Mouse (Mus musculus): ENCODE results near the gene Ilf3. TPM values are rescaled to one million over a fixed set of nuclear protein-coding genes. Genes with fewer than 3 reads are reported as not detected.

The Ilf3 gene
- polyA plus RNA-seq, 1 experiment from 2014 or later = 297 TPM

DNA sequence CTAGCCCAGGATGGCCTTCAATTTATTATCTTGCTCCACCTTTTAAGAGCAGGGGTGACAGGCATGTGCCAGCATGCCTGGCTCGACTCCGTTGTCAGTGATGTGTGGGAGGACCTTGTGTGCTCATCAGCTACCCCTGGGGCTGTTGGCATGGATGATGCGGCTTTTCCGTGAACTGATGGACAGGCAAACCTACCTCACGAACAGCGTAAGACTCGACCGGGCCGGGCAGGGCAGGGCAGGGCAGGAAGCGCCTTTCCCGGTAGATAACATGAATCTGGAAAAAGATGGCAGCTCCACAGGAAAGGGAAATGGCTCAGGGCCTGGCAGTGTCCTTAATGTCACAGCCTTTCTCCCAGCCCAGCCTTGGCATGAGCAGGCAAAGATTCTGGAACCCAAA is 43.4 kb upstream of the Ilf3 start:
- no peak overlapping the region for H3K9ac ChIP-seq (ENCODE audit: low read length)
- no peaks in the 10 kb centered on the region for H3K36me3 ChIP-seq (ENCODE audit: control insufficient read depth, insufficient read depth, low read length)
- no peak overlapping the region for H3K4me2 ChIP-seq (ENCODE audit: low read depth, low read length, severe bottlenecking)
- no peaks in the 10 kb centered on the region for H3K9me3 ChIP-seq (ENCODE audit: control insufficient read depth, low read length)
- no peaks in the 10 kb centered on the region for H3K27me3 ChIP-seq (ENCODE audit: control insufficient read depth, insufficient read depth, low read length)
- no peak overlapping the region for H3K27ac ChIP-seq (ENCODE audit: low read depth, low read length)
- DNase-seq (ENCODE audit: low spot score) (no peak), ATAC-seq (replicated peaks; ENCODE audit: low FRiP score) (no peak)
- no peak overlapping the region for H3K4me3 ChIP-seq (ENCODE audit: low read depth, low read length)
- 95% methylated on average over 11 of the region's 11 CpGs for WGBS
- H3K4me1 ChIP-seq (replicated peaks; ENCODE audit: control insufficient read depth, insufficient read depth, low read length) = peaks cover 7% of the 10 kb centered on the region; the same call in 1 of the 2 replicates

DNA sequence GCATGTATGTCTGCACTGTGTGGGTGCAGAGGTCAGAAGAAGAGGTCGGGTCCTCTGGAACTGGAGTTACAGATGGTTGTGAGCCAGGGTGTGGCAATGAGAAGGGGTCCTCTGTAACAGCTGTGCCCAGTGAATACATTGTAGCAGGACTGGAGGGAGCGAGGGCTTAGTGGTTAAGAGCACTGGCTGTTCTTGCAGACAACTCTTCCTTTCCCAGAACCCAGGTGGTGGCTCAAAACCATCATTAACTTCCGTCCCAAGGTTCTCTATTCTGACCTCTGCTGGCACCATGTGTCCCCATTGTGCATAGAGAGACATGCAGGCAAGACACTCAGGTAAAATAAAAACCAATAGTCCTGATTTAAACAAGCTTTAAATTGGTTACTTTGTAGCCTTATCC is 40.1 kb upstream of the Ilf3 start:
- Histone ChIP-seq H3K4me3 (ENCODE audit: low read depth, low read length) (no peak overlapping the region), H3K36me3 (ENCODE audit: control insufficient read depth, insufficient read depth, low read length) (no peaks in the 10 kb centered on the region), H3K27me3 (ENCODE audit: control insufficient read depth, insufficient read depth, low read length) (no peaks in the 10 kb centered on the region), H3K9ac (ENCODE audit: low read length) (no peak overlapping the region), H3K27ac (ENCODE audit: low read depth, low read length) (no peak overlapping the region), H3K9me3 (ENCODE audit: control insufficient read depth, low read length) (no peaks in the 10 kb centered on the region), H3K4me1 (replicated peaks; ENCODE audit: control insufficient read depth, insufficient read depth, low read length) (no peaks in the 10 kb centered on the region), H3K4me2 (ENCODE audit: low read depth, low read length, severe bottlenecking) (no peak overlapping the region)
- DNase-seq (ENCODE audit: low spot score) = no peak
- WGBS = 78% methylated on average over 3 of the region's 3 CpGs
- ATAC-seq (replicated peaks; ENCODE audit: low FRiP score) = no peak

DNA sequence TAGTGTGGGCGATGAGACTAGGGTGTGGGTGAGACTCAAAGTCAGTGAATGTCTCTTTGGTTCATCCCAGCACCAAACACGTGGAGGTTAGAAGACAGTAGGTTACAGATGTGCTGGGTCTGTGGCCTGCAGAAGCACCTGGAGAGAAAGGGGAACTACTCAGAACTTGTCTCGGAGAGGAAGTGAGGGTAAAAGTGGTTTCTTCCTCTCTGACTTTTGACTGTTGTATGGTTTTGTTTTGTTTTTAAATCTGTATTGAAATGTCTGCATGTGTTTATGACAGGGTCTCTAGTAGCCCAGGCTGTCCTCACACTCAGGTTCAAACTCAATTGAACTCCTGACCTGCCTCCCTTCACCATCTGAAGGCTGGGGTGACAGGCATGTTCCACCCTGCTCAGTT is 39.6 kb upstream of the Ilf3 start:
- Histone ChIP-seq H3K27ac (ENCODE audit: low read depth, low read length) (no peak overlapping the region), H3K9ac (ENCODE audit: low read length) (no peak overlapping the region), H3K4me1 (replicated peaks; ENCODE audit: control insufficient read depth, insufficient read depth, low read length) (no peaks in the 10 kb centered on the region), H3K36me3 (ENCODE audit: control insufficient read depth, insufficient read depth, low read length) (no peaks in the 10 kb centered on the region), H3K9me3 (ENCODE audit: control insufficient read depth, low read length) (no peaks in the 10 kb centered on the region), H3K4me2 (ENCODE audit: low read depth, low read length, severe bottlenecking) (no peak overlapping the region), H3K4me3 (ENCODE audit: low read depth, low read length) (no peak overlapping the region), H3K27me3 (ENCODE audit: control insufficient read depth, insufficient read depth, low read length) (no peaks in the 10 kb centered on the region)
- WGBS = 81% methylated on average over 3 of the region's 3 CpGs
- ATAC-seq (replicated peaks; ENCODE audit: low FRiP score) (no peak), DNase-seq (ENCODE audit: low spot score) (no peak)

DNA sequence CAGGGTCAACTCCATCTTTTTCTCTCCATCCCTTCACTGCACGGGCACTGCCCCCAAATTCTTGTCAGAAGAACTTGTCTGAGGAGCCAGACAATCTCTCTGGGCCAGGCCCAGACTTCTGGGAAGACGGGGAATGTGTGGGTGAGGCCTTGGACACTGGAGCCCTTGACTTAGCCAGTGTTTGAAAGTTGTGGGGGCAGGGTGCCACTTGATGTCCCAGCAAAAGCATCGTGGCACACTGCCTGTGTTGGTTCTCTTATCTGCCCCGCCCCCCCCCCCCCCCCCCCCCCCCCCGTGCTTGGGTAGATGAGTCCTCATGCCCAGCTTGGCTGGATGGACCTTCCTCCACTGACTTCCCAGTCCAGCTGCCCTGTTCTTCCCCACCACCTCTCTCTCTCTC is 38.6 kb upstream of the Ilf3 start:
- Histone ChIP-seq H3K9me3 (ENCODE audit: control insufficient read depth, low read length) (no peaks in the 10 kb centered on the region), H3K27me3 (ENCODE audit: control insufficient read depth, insufficient read depth, low read length) (no peaks in the 10 kb centered on the region), H3K4me3 (ENCODE audit: low read depth, low read length) (no peak overlapping the region), H3K4me1 (replicated peaks; ENCODE audit: control insufficient read depth, insufficient read depth, low read length) (no peaks in the 10 kb centered on the region), H3K36me3 (ENCODE audit: control insufficient read depth, insufficient read depth, low read length) (no peaks in the 10 kb centered on the region), H3K4me2 (ENCODE audit: low read depth, low read length, severe bottlenecking) (no peak overlapping the region), H3K27ac (ENCODE audit: low read depth, low read length) (no peak overlapping the region), H3K9ac (ENCODE audit: low read length) (no peak overlapping the region)
- DNase-seq (ENCODE audit: low spot score) (no peak), ATAC-seq (replicated peaks; ENCODE audit: low FRiP score) (no peak)
- WGBS = 68% methylated on average over 3 of the region's 5 CpGs

DNA sequence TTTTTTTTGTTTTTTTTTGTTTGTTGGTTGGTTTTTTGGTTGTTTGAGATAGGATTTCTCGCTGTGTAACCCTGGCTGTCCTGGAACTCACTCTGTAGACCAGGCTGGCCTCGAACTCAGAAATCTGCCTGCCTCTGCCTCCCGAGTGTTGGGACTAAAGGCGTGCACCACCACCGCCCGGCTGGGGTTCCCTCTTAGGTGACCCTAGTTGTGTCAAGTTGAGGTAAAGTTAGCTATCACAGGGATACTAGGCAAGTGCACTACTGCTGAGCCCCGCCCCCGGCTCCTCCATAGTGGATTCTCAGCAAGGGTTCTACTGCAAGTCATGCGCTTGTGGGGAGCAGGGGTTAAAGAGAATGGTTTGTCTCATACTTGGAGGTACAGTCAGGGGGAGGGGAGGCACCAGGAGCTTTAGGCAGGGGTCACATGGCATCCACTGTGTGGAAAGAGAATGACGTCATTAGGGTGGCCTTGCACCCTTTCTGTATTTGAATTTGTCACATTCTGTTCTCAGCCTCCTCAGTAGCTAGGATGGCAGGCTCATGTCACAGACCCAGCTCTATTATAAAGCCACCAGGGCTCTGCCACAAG is 37.9 kb upstream of the Ilf3 start:
- Histone ChIP-seq H3K4me1 (replicated peaks; ENCODE audit: control insufficient read depth, insufficient read depth, low read length) (no peaks in the 10 kb centered on the region), H3K4me2 (ENCODE audit: low read depth, low read length, severe bottlenecking) (no peak overlapping the region), H3K9me3 (ENCODE audit: control insufficient read depth, low read length) (no peaks in the 10 kb centered on the region), H3K9ac (ENCODE audit: low read length) (no peak overlapping the region), H3K4me3 (ENCODE audit: low read depth, low read length) (no peak overlapping the region), H3K36me3 (ENCODE audit: control insufficient read depth, insufficient read depth, low read length) (no peaks in the 10 kb centered on the region), H3K27ac (ENCODE audit: low read depth, low read length) (no peak overlapping the region), H3K27me3 (ENCODE audit: control insufficient read depth, insufficient read depth, low read length) (no peaks in the 10 kb centered on the region)
- DNase-seq (ENCODE audit: low spot score) (no peak), ATAC-seq (replicated peaks; ENCODE audit: low FRiP score) (no peak)
- 95% methylated on average over 10 of the region's 10 CpGs for WGBS

DNA sequence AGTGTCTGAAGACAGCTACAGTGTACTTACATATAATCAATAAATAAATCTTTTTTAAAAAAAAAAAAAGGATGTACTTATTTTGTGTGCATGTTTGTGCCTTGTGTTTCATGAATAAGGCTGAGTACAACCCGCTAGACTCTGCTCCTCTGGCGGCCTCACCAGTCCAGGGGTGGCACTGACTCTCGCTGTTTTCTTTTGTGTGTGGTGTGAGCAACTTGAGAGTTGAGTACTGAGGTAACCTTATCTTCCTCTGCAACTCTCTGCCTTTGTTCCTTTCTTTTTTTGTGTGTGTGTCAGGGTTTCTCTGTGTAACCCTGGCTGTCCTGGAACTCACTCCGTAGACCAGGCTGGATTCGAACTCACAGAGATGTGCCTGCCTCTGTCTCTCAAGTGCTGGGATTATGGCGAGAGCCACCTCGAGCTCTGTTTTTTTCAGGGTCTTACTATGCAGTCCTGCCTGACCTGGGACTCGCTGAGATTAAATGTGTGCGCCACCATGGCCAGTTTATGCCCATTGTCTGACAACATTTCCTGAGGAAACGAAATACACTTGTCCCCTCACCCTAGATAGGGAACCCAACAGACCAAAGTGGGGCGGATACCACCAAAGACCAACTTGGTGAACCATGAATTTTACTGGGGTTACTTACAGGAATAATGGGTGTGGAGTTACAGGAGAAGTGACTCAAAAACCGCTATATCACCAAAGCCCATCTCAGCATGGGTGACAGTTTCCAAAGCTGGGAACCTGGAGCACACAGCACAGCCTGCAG is 36.1 kb upstream of the Ilf3 start:
- Histone ChIP-seq H3K4me2 (ENCODE audit: low read depth, low read length, severe bottlenecking) (no peak overlapping the region), H3K4me3 (ENCODE audit: low read depth, low read length) (no peak overlapping the region), H3K9ac (ENCODE audit: low read length) (peak overlapping the region; percentile 20; the same call in 1 of the 2 replicates), H3K36me3 (ENCODE audit: control insufficient read depth, insufficient read depth, low read length) (no peaks in the 10 kb centered on the region), H3K4me1 (replicated peaks; ENCODE audit: control insufficient read depth, insufficient read depth, low read length) (no peaks in the 10 kb centered on the region), H3K27ac (ENCODE audit: low read depth, low read length) (no peak overlapping the region), H3K27me3 (ENCODE audit: control insufficient read depth, insufficient read depth, low read length) (no peaks in the 10 kb centered on the region), H3K9me3 (ENCODE audit: control insufficient read depth, low read length) (no peaks in the 10 kb centered on the region)
- ATAC-seq (replicated peaks; ENCODE audit: low FRiP score) = no peak
- no peak for DNase-seq (ENCODE audit: low spot score)
- WGBS = 90% methylated on average over 12 of the region's 12 CpGs

DNA sequence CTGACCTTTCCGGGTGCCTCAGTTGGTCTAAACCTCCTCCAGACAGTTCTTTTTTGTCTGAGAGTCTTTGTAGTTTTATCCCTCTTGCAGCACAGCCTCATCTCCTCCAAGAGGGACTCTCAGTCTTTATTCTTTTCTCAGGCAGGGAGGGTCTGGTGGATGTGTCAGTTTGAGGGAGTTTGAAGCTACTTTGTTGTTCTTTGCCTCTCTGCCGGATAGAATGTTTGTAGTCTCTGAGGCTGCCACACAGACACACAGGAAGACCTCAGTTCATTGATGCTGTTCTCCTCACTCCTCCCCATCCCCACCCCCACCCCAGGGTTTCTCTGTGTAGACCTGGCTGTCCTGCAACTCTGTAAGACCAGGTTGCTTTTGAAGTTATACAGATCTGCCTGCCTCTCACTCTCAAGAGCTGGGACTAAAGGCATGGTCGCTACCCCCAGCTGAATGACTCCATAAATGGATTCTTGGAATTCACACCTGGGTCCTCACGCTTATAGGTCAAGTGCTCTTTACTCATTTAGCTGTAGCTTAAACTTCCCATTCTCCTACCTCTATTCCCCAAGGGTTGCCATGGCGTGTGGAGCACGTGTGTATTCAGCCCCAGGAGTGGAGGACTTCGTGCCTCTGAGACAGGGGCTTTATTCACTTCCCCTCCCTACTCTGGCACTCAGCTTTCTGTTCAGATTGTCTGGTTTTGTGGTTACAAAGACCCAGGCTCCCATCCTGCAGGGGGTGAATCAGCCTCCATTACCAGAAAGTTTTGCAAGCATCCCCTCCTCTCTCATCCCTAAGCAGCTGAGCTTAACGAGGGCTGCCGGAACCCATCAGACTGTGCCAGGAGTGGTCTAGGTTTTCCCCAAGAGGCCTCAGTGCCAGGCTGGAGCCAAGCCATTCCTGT is 35.3 kb upstream of the Ilf3 start:
- 35% methylated on average over 9 of the region's 9 CpGs for WGBS
- DNase-seq (ENCODE audit: low spot score) = no peak
- Histone ChIP-seq H3K9ac (ENCODE audit: low read length) (peak overlapping the region; percentile 20; the same call in 1 of the 2 replicates), H3K36me3 (ENCODE audit: control insufficient read depth, insufficient read depth, low read length) (no peaks in the 10 kb centered on the region), H3K4me2 (ENCODE audit: low read depth, low read length, severe bottlenecking) (no peak overlapping the region), H3K9me3 (ENCODE audit: control insufficient read depth, low read length) (no peaks in the 10 kb centered on the region), H3K4me3 (ENCODE audit: low read depth, low read length) (no peak overlapping the region), H3K27me3 (ENCODE audit: control insufficient read depth, insufficient read depth, low read length) (no peaks in the 10 kb centered on the region), H3K27ac (ENCODE audit: low read depth, low read length) (no peak overlapping the region), H3K4me1 (replicated peaks; ENCODE audit: control insufficient read depth, insufficient read depth, low read length) (no peaks in the 10 kb centered on the region)
- no peak for ATAC-seq (replicated peaks; ENCODE audit: low FRiP score)

DNA sequence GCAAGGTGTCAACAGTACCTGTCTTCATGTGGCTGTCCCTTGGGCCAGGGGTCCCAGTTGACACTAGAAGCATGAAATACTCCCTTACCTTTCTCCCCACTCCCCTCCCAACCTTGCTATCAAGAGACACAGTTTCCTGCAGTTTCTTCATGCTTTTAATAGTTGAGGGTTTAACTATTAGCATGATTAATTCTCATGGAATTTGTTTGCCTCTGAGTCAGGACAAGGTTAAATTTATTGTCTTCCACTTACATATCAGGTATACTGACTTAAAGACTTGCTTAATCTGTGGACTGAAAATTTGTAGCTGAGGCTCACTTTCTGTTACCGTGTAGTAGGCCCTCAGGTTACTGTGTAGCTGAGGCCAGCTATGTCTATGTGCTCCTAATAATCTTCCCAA is 34.1 kb upstream of the Ilf3 start:
- H3K9me3 ChIP-seq (ENCODE audit: control insufficient read depth, low read length) = no peaks in the 10 kb centered on the region
- H3K4me3 ChIP-seq (ENCODE audit: low read depth, low read length) = no peak overlapping the region
- H3K36me3 ChIP-seq (ENCODE audit: control insufficient read depth, insufficient read depth, low read length) = no peaks in the 10 kb centered on the region
- H3K4me1 ChIP-seq (replicated peaks; ENCODE audit: control insufficient read depth, insufficient read depth, low read length) = no peaks in the 10 kb centered on the region
- DNase-seq (ENCODE audit: low spot score) (no peak), ATAC-seq (replicated peaks; ENCODE audit: low FRiP score) (no peak)
- no peak overlapping the region for H3K4me2 ChIP-seq (ENCODE audit: low read depth, low read length, severe bottlenecking)
- H3K27ac ChIP-seq (ENCODE audit: low read depth, low read length) = no peak overlapping the region
- 100% methylated on average over 1 of the region's 1 CpGs for WGBS
- no peaks in the 10 kb centered on the region for H3K27me3 ChIP-seq (ENCODE audit: control insufficient read depth, insufficient read depth, low read length)
- H3K9ac ChIP-seq (ENCODE audit: low read length) = no peak overlapping the region

All from forebrain, embryonic 11.5 days (tissue).